Mouse (Mus musculus) G1E (cell line): ENCODE measurements around the gene Dnajc28.

ENCODE experiments used
- CTCF ChIP-seq: IDR thresholded peaks from 2 replicates; pipeline ENCODE4 v1.5.1; 2012; ENCODE audit warnings: low read depth, low read length, inconsistent platforms, mixed read lengths
- GATA1 ChIP-seq: IDR thresholded peaks from 2 replicates; pipeline ENCODE4 v1.6.1; 2012; ENCODE audit warnings: borderline replicate concordance, low read length, inconsistent platforms, mixed read lengths
- POLR2AphosphoS5 ChIP-seq: IDR thresholded peaks from 2 replicates; pipeline ENCODE4 v1.6.1; 2012; ENCODE audit warnings: low read depth, low read length, inconsistent platforms; ENCODE audit not compliant: insufficient replicate concordance

- TF ChIP-seq GATA1 = no peak
- no peak for TF ChIP-seq CTCF
- no peak for TF ChIP-seq POLR2AphosphoS5
Observed at GRCm38 (mm10) chr16:91611248-91611647, 7.6 kb downstream of the Dnajc28 start.
